Mouse (Mus musculus) kidney, adult 10 weeks (tissue): ENCODE results near the gene Serpinb13. TPM values are rescaled to one million over a fixed set of nuclear protein-coding genes. Genes with fewer than 3 reads are reported as not detected.

Experiments
- polyA plus RNA-seq: library from polyadenylated mRNA; stranded (reverse); fragments of 350-450 nt; fragmentation: Illumina TruSeq; extraction: RNeasy Lipid Tissue Mini Kit (QIAGEN cat#74804); gene quantifications from one replicate; pipeline ENCODE4 v1.2.3, GENCODE M21; 2014; ENCODE audit warnings: low read depth, low replicate concordance

Serpinb13 gene
- not detected for polyA plus RNA-seq

DNA sequence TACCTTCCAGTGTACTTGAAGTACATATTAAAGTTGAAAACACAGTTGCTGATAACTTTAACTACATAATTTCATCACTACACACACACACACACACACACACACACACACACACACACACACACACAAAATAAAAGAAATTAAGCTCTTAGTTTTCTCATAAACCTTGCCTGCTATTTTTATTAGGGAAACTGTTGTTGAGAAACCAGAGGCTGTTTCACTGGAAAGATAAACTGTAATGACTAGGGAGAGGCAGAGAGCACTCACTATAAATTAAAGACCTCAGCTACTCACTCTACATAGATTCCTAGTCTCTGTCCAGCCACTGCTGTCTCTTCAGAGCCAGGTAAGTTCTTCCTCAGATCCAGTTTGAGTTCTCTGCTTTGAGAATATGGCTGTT, at the start of gene Serpinb13:
Serpinb13 (plus strand) TSS at position 301 of the 400 bp plus-strand sequence.

GRCm38 (mm10) chr1:106934265-106934664, 46.5 kb upstream of the Serpinb13 start, which contains the start of gene Serpinb12:
Gene Serpinb12 (plus strand): TSS chr1:106934449.

Other genes with a start within 250 kb of the Serpinb13 start
- 14.9 TPM for gene Kdsr, start 221.3 kb upstream of the Serpinb13 start, polyA plus RNA-seq
- gene Vps4b, start 184.3 kb upstream of the Serpinb13 start, polyA plus RNA-seq = 134 TPM
- gene Serpinb5, start 119.8 kb upstream of the Serpinb13 start, polyA plus RNA-seq = 1.1 TPM
- gene Serpinb12, start 46.5 kb upstream of the Serpinb13 start, polyA plus RNA-seq = not detected
- not detected for gene Serpinb3a, start 71.3 kb downstream of the Serpinb13 start, polyA plus RNA-seq
- gene Serpinb3d, start 102.5 kb downstream of the Serpinb13 start, polyA plus RNA-seq = not detected